Mouse (Mus musculus) thymus, adult 2 months (tissue): ENCODE data around the gene Clcn5.

Source experiments
- CTCF ChIP-seq: fragments of 200-500 bp; IDR thresholded peaks from 2 replicates; pipeline ENCODE4 v1.5.1; 2012; ENCODE audit warnings: mild to moderate bottlenecking, control low read depth, low read length, moderate library complexity, borderline replicate concordance; ENCODE audit not compliant: control insufficient read depth, poor library complexity, insufficient read depth; ENCODE audit errors: extremely low read depth
- POLR2A ChIP-seq: fragments of 200-500 bp; IDR thresholded peaks from 2 replicates; pipeline ENCODE4 v1.6.1; 2012; ENCODE audit warnings: mild to moderate bottlenecking, low read length, control low read depth, moderate library complexity; ENCODE audit not compliant: control insufficient read depth, poor library complexity, insufficient read depth; ENCODE audit errors: extremely low read depth

DNA sequence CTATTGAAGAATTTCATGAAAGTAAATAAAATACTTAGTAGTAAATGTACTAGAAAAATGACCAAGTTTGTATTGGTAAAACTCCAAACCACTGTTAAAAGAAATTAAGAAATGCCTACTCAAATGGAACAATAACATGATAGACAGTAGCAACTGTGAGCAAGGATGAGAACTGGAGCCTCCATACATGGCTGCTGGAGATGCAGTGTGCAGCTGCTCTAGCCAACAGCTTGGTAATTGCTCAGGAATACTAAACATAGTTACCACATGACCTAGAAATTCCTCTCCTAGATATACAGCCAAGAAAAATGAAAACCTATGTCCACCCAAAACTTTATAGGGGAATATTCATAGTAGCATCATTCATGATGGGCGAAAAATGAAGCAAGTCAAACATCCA lies 36.5 kb downstream of the Clcn5 start:
- TF ChIP-seq POLR2A (no peak), CTCF (no peak)
